Mouse (Mus musculus): ENCODE results near the gene Babam2.

DNA sequence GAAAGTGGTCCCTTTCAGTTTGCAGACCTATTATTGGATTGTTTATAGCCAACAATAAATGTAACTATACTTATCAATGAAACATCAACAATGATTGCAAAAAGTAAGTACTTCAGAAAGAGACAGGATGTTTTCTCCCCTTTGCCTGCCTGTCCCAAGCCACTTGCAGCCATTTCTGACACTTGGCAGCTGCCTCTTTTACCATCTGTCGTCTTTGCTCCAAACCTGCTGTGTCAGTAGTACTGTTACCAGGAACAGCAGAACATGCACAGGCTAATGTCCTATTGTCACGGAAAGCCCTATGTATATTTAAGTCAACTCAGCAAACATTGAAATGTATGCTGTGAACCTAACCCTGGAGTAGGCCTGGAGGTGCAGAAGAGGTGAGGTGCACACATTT is 339.4 kb downstream of the Babam2 start:
- no peak for TF ChIP-seq CTCF (conservative IDR thresholded peaks at IDR 0.05; ENCODE audit: insufficient read depth, insufficient read length, low read depth, low read length)
- no peak for TF ChIP-seq POLR2A (IDR thresholded peaks at IDR 0.05; ENCODE audit: low read depth, low read length)

All from kidney, adult 2 months (tissue).